Mouse (Mus musculus) megakaryocyte, embryonic 14.5 days (primary cell): ENCODE measurements around the gene Gm20388. TPM values are rescaled to one million over a fixed set of nuclear protein-coding genes. Genes with fewer than 3 reads are reported as not detected.

Experiments used
- H3K27me3 ChIP-seq: replicated peaks from 2 replicates; pipeline ENCODE3; 2012; ENCODE audit warnings: inconsistent platforms
- H3K36me3 ChIP-seq: replicated peaks from 2 replicates; pipeline ENCODE3; 2012; ENCODE audit warnings: low read length, inconsistent platforms, mixed read lengths
- H3K4me1 ChIP-seq: 2 replicates; pipeline ENCODE4 v1.6.1; 2012; ENCODE audit warnings: inconsistent platforms
- H3K4me3 ChIP-seq: replicated peaks from 2 replicates; pipeline ENCODE3; 2012; ENCODE audit warnings: moderate library complexity, mild to moderate bottlenecking, inconsistent platforms
- H3K9me3 ChIP-seq: 2 replicates; pipeline ENCODE4 v1.6.1; 2012; ENCODE audit warnings: inconsistent platforms
- FLI1 ChIP-seq: IDR thresholded peaks from 2 replicates; pipeline ENCODE4 v1.6.1; 2012; ENCODE audit warnings: low read length, inconsistent platforms, mixed read lengths
- GATA1 ChIP-seq: IDR thresholded peaks from 3 replicates; pipeline ENCODE4 v1.6.1; 2012; ENCODE audit warnings: mixed read lengths, low read length, inconsistent platforms, borderline replicate concordance
- polyA plus RNA-seq: library from polyadenylated mRNA; stranded (reverse); fragments of >175 nt; gene quantifications from 2 replicates; pipeline ENCODE4 v1.2.3, GENCODE M21; 2012; ENCODE audit warnings: low replicate concordance; ENCODE audit not compliant: insufficient read depth

The Gm20388 gene
- polyA plus RNA-seq, 1 experiment: 111 TPM

- TF ChIP-seq GATA1: no peak
- TF ChIP-seq FLI1: no peak
- Histone ChIP-seq H3K9me3 (no peaks in the 10 kb centered on the region), H3K4me3 (no peak overlapping the region), H3K4me1 (peaks cover 24% of the 10 kb centered on the region), H3K36me3 (no peaks in the 10 kb centered on the region), H3K27me3 (peaks cover 75% of the 10 kb centered on the region)
These were observed 2247.0 kb downstream of the Gm20388 start for GRCm38 (mm10) chr8:122157689-122158088.

- Histone ChIP-seq H3K27me3 (peaks cover 75% of the 10 kb centered on the region), H3K4me3 (no peak overlapping the region), H3K9me3 (no peaks in the 10 kb centered on the region), H3K4me1 (peaks cover 19% of the 10 kb centered on the region), H3K36me3 (no peaks in the 10 kb centered on the region)
- TF ChIP-seq FLI1: no peak
- TF ChIP-seq GATA1: no peak
These were observed 2249.5 kb downstream of the Gm20388 start for GRCm38 (mm10) chr8:122160165-122160564.

- peaks cover 72% of the 10 kb centered on the region for H3K27me3 ChIP-seq
- H3K4me1 ChIP-seq: peaks cover 10% of the 10 kb centered on the region
- no peak overlapping the region for H3K4me3 ChIP-seq
- H3K36me3 ChIP-seq: no peaks in the 10 kb centered on the region
- H3K9me3 ChIP-seq: no peaks in the 10 kb centered on the region
- TF ChIP-seq GATA1 (no peak), FLI1 (no peak)
These were observed 2252.4 kb downstream of the Gm20388 start for GRCm38 (mm10) chr8:122162992-122163391.

GRCm38 (mm10) chr8:122167204-122167860 is 2256.7 kb downstream of the Gm20388 start:
- H3K36me3 ChIP-seq: no peaks in the 10 kb centered on the region
- H3K4me1 ChIP-seq: peaks cover 19% of the 10 kb centered on the region
- H3K27me3 ChIP-seq: peaks cover 80% of the 10 kb centered on the region
- no peaks in the 10 kb centered on the region for H3K9me3 ChIP-seq
- no peak overlapping the region for H3K4me3 ChIP-seq
- TF ChIP-seq GATA1 (no peak), FLI1 (no peak)

GRCm38 (mm10) chr8:122169446-122169845 is 2258.8 kb downstream of the Gm20388 start:
- H3K27me3 ChIP-seq: peaks cover 80% of the 10 kb centered on the region

GRCm38 (mm10) chr8:122171823-122172222 is 2261.2 kb downstream of the Gm20388 start:
- TF ChIP-seq GATA1 (no peak), FLI1 (no peak)
- Histone ChIP-seq H3K9me3 (no peaks in the 10 kb centered on the region), H3K36me3 (no peaks in the 10 kb centered on the region), H3K27me3 (peaks cover 82% of the 10 kb centered on the region), H3K4me1 (peaks cover 36% of the 10 kb centered on the region), H3K4me3 (no peak overlapping the region)

More at GRCm38 (mm10) chr8:122169446-122169845, 2258.8 kb downstream of the Gm20388 start:
- Histone ChIP-seq H3K9me3 (no peaks in the 10 kb centered on the region), H3K36me3 (no peaks in the 10 kb centered on the region), H3K4me1 (peaks cover 35% of the 10 kb centered on the region), H3K4me3 (no peak overlapping the region)
- no peak for TF ChIP-seq FLI1
- no peak for TF ChIP-seq GATA1

GRCm38 (mm10) chr8:122174133-122174930 is 2263.7 kb downstream of the Gm20388 start:
- TF ChIP-seq FLI1: no peak
- no peak for TF ChIP-seq GATA1
- H3K4me1 ChIP-seq: peaks cover 35% of the 10 kb centered on the region
- H3K9me3 ChIP-seq: no peaks in the 10 kb centered on the region
- H3K36me3 ChIP-seq: no peaks in the 10 kb centered on the region
- H3K27me3 ChIP-seq: peaks cover 95% of the 10 kb centered on the region
- no peak overlapping the region for H3K4me3 ChIP-seq

GRCm38 (mm10) chr8:122178392-122178890 is 2267.8 kb downstream of the Gm20388 start:
- H3K4me1 ChIP-seq: peaks cover 54% of the 10 kb centered on the region
- peaks cover 78% of the 10 kb centered on the region for H3K27me3 ChIP-seq
- H3K36me3 ChIP-seq: no peaks in the 10 kb centered on the region
- H3K9me3 ChIP-seq: no peaks in the 10 kb centered on the region
- no peak overlapping the region for H3K4me3 ChIP-seq
- TF ChIP-seq FLI1 (no peak), GATA1 (no peak)

GRCm38 (mm10) chr8:122179354-122179753 is 2268.7 kb downstream of the Gm20388 start:
- Histone ChIP-seq H3K4me1 (peaks cover 54% of the 10 kb centered on the region), H3K36me3 (no peaks in the 10 kb centered on the region), H3K4me3 (peak overlapping the region; percentile 53), H3K9me3 (no peaks in the 10 kb centered on the region), H3K27me3 (peaks cover 75% of the 10 kb centered on the region)
- no peak for TF ChIP-seq FLI1
- no peak for TF ChIP-seq GATA1

- H3K27me3 ChIP-seq: peaks cover 75% of the 10 kb centered on the region
- no peaks in the 10 kb centered on the region for H3K36me3 ChIP-seq
- no peaks in the 10 kb centered on the region for H3K9me3 ChIP-seq
- no peak for TF ChIP-seq GATA1
- TF ChIP-seq FLI1: no peak
- H3K4me3 ChIP-seq: peak overlapping the region; percentile 26
- peaks cover 52% of the 10 kb centered on the region for H3K4me1 ChIP-seq
These were observed 2269.5 kb downstream of the Gm20388 start for GRCm38 (mm10) chr8:122180116-122180515.
